Mouse (Mus musculus): ENCODE measurements around the gene Luzp1.

Gene Luzp1

DNA sequence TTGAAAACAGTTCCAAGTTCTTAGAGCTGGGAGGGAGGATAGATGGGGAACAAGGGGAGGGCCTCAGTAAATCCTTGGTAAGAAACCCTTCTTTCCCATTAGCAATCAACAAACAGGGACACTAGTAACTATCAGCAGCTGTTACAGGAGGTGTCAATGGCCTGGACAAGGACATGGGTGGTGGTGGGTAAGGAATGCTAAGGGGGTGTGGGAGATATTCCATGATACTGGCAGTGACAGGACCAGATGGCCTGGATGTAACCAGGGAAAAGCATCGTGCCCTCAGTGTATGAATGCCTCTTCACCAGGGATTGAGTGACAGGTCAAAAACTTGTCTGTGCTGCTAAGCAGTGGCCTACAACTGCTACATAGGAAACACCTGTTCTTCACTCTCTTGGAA, 83.5 kb downstream of the Luzp1 start:
- DNase-seq = no peak

DNA sequence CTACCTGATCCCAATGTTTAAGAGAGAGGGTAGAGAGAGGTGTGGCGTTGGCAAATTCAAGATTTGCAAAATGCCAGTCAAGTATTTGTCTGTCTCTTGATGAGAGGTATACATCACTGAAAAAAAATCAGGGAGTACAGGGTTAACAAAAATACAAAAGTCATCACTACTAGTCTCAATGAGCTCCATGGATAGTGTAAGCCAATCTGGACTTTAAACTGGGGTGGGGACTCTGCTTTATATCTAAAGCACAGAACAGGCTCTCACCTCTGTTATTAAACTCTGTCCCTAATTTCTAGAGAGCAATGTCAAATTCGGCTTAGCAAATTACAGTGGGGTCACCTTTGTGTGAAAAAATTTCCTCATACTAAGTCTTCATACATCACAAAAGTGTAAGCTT, 88.1 kb downstream of the Luzp1 start:
- no peak for DNase-seq

DNA sequence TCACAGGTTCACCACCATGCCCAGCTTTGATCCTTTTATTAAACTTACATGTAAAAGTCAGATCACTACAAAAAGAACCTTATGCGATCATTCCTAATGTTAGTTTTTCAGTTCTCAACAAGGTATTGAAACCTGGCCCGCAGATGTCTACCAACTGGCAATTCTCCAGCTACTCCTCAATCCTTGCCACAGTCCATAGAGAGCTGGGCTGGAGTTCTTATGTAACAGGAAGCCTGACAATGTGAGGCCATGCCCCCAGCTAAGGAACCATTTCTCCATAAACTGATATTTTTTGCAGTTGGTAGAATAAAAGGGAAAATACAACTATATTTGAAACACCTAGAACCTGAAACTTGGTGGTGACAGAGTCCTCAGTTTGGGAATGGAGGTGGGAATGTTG, 90.1 kb downstream of the Luzp1 start:
- peak in 1 of 2 experiments; percentile 14 for DNase-seq

DNA sequence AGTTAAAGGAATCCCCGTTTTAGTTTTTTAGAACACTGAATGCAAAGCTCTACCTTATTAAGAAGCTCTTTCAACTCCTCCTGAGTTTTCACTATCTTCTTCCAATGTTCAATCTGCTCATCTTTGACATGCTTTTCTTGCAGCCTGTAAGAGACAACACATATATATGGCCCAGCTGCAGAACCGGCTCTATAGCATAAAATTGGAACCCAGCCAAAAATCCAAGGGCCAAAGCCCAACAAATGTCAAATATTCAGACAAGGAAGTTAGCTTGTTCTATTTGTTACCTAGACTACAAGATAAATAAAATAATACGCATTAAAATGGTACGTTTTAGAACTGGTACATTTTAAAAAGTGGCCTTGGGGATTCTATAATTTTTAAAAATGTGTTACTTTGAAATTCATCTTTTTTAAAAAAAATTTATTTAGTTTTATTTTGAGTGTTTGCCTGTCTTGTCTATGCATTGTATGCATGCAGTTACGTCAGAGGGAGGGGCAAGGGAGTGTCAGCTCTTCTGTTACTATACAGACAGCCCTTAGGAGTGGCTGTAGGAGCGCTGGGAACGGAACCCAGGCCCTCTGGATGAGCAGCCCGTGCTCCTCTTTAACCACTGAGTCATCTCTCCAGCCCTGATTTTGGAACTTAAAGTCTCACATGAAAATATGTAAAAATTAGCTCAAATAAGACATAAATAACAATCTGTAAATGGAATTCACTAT, 90.9 kb downstream of the Luzp1 start:
- no peak for DNase-seq

DNA sequence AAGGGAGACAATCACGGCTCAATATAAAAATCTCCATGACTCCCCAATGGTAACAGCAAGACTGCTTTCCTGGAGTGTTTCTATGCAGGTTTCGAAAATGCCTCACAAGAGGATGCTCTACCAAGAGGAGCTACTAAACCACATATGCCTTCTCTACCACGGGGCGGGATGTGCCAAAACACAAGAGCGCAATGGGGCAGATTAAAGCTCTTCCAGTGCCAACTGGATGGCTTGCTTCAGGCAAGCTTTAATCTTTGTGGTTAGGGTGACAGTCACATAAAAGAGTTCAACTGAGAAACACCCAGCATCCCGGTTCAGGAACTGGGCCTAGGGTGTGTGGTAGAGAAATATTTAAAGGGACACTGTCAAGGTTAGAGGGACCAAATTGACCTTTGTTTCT, 93.2 kb downstream of the Luzp1 start:
- peak; percentile 38 to 57 for DNase-seq

DNA sequence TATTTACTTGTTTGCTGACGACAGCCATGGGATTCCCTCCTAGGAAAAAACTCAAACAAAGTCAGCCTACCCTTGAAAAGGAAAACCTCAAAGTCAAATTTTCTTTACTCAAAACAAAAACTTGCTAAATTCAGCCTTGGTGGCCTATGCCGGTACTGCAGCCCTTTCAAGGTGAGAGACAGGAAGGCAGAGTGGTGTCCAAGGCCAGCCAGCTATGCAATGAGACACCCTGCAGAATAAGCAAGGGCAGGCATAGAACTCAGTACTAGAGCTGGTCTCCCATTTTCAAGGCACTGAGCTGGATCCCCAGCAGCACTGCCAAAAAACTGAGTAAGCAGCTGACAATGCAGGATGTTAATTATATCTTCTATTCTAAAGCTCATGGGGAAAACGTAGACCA, 99.1 kb downstream of the Luzp1 start:
- no peak for DNase-seq

DNA sequence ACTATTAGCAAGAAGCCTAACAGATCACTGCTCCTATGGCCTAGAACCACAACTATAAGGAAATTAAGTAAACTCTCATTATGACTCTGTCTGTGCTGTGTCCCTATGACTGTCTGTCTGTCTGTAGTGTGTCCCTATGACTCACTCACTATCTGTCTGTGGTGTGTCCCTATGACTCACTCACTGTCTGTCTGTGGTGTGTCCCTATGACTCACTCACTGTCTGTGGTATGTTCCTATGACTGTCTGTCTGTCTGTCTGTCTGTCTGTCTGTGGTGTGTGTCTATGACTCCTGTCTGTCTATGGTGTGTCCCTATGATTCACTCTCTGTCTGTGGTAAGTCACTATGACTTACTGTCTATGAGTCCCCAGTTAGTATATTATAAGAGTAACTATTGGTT, 100.4 kb downstream of the Luzp1 start:
- DNase-seq = no peak

DNA sequence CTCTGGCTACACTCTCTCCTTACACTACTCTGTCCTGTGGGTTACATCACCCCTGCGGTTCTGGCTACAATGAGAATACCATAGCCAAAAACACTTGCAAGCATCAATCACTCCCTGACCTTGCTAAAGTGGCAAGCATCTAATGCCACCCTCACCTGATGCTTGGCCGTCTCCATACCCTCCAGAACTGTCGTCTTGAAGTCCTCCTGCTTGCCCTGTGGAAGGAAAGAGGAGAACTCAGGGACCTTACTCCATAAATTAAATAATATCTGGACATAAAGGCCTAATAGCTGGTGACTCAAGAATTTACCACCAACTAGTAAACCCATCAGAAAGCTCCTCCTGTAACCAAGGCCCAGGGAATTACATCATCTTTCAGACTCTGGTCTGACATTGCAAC, 112.3 kb downstream of the Luzp1 start:
- DNase-seq = no peak

DNA sequence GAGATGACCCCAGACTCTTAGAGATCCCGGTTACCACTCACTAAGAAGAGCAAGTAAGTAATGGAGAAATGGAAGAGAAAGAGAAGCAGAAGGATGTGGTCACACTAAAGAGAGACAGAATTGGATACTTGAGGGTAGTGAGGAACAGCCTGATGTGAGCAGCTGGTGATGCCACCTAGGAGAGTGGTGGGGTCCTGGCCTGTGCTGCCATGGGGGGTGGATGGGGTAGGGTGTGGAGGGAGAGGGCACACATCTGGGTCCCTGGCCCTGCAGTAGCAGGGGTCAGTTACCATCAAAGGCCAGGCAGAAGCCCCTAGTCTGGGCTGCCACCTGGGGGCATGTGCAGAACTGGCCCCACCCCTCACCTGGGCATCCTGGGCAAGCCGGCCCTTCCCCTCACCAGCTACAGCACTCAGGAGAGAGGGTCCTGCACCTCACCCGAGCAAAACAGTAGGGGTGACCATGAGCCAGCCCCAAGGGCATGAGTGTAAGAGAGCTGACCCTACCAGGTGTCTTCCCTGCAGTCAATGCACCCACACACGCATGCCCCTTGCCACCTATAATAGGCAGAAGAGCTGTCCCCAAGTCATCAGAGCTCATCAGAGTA, 117.8 kb downstream of the Luzp1 start:
- no peak for DNase-seq

DNA sequence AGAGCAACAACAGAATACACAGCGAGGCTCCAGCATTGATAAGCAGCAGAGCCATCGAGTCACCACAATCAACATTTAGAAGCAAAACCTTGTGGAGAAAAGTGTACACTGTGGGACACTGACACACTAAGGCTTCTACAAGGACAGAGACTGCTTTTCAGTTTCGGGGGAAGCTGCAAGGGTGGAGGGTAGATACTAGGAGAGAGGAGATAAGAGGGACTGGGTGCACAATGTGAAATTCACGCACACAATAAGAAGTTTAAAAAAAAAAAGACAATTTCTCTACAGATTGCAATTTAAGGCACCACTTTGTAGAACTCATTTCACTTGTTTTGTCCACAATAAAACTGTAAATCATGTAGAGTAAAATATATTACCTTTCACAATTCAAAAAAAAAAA, 118.4 kb downstream of the Luzp1 start:
- DNase-seq = no peak

DNA sequence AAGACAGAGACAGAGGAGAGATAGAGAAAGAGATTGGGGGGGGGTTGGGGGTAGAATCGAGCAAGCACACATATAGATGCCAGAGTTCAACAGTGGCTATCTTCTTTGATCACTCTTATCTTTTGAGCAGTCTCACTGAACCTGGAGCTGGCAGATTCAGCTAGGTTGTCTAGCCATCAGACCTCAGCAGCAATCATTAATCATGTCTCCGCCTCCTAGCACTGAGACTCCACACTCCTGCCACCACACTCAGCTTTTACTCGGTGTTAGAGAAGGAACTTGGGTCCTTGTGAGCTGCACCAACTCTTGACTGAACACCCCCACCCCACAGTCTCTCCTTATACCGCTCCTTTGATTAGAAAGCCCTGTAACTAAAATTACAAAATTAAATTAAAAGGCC, 122.5 kb downstream of the Luzp1 start:
- no peak for DNase-seq

DNA sequence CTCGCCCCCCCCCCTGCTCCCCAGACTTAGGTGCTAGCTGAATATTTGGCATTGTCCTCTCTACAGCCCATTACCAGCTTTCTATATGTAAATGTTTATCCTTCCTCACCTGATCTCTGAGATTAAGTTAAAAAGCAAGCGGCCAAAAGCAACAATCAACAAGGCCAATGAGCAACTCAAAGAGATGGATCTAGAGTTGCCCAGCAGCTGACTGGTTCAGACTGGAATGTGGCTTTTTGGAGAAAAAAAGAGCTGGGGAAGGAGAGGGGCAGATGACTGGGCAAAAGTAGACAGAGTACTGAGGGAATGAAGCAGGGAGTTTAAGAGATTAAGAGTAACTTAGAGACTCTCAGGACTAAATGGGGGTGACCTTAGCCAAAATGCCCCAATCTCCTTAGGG, 124.4 kb downstream of the Luzp1 start:
- no peak for DNase-seq

DNA sequence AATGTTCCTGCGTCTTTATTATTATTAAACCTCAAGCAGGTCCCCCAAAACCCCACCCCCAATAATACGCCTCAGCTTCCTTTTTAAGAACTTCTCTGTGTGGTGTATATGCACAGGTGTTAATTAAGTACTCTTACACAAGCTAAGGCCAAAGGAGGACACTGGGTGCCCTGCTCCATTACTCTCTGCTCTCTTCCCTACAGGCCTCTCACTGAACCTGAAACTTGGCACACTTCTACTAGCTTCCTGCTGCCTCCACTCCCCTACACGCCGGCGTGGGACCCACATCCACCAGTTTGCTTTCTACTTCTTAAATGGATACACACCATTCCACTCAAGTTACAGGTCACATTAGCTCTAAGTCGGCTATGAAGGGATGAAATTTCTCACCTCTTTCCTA, 125.7 kb downstream of the Luzp1 start:
- no peak for DNase-seq

DNA sequence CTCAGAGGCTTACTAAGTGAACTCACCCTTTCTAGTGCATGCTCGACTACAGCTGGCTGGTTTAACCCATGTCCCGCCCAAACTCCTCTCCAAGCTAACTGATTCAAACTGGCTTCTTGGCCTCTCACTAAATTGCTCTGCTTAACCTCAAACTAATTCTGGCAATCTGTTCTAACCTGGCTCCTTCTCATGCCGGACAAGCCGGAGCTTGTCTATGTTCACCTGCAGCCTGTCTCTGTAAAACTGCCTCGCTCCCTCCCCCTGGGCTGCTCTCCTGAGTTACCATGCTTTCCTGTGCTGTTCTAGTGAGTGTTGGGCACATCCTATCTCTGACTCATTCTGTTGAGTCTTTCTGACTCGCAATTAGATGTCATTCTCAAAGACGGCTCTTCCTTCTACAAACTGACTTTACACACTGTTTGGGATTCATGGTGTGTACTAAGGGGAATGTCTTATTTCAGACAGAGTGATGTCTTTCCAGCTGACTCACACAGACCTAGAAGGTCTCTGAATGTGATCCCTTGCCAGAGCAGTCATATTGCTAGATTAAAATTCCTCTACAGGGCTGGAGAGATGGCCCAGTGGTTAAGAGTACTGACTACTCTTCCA, 128.8 kb downstream of the Luzp1 start:
- DNase-seq = no peak

DNA sequence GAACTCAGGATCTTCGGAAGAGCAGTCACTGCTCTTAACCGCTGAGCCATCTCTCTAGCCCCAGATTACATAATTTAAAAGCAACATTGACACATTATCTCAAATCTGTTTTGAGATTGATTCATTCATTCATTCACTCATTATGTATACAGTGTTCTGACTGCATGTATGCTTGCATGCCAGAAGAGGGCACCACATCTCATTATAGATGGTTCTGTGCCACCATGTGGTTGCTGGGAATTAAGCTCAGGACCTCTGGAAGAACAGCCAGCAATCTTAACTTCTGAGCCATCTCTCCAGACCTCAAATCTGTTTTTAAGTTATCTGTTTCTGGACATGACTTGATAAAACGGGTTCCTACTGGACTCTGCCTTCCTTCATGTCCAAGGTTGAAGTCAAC, 130.3 kb downstream of the Luzp1 start:
- no peak for DNase-seq

DNA sequence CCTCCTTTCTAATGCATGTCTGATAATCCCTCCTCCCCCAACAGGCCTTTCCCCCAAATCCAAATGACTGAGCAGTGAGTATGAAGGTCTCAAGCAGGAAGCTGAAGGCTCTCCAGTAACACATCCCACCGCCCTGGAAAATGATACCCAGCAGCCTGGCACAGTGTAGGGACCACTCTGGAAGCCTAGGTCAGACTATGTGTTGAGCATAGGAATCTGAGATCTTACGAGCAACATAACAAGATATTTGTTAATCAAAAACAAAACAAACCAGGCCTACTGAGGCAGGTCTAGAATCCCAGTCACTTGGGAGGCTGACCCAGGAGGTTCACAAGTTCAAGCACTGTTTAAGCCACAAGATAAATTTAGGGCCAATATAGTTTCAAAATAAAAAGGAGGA, 131.0 kb downstream of the Luzp1 start:
- DNase-seq = no peak

DNA sequence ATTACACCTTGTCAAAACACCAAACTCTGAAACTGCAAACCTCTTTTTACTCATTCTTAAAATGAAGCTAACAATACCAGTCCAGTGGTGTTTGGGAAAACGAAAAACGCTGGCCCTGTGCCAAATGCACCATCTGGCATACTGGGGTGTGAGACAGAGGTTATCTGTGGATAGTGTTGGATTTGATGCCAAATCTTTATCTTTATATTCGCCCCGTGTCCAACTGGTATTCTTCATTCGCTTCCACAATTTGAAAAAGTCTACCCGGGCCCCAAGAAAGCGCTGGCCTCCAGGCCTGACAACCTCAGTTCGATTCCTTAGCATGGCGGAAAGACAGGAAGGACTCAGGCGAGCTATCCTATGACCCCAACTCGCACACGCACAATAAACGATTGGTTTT, 131.9 kb downstream of the Luzp1 start:
- peak; percentile 60 to 68 for DNase-seq

DNA sequence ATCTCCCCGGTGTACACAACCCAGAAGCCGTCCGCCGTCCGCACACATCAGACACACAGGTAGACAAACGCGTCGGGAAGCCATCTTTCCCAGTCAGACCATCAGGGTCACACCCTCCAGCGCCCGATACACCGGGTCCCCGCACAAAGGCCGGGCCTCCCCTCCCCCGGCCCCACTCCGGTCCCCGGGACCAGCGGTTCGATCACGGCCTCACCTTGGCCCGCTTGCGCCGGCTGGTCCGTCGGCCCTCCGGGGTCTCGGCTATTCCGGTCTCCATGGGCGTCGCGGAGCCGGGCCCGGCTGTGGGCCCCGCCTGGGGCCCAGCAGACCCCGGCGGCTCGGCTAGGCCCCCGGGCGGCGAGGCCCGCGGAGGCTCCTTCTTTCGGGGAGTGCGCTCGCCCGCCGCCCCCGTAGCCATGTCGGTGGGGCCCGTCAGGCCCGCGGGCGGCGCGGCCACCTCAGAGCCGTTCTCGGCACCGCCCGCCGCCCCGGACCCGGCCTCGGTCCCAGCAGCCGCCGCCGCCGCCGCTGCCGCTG, 132.5 kb downstream of the Luzp1 start:
- DNase-seq = peak; percentile 39 to 45

DNA sequence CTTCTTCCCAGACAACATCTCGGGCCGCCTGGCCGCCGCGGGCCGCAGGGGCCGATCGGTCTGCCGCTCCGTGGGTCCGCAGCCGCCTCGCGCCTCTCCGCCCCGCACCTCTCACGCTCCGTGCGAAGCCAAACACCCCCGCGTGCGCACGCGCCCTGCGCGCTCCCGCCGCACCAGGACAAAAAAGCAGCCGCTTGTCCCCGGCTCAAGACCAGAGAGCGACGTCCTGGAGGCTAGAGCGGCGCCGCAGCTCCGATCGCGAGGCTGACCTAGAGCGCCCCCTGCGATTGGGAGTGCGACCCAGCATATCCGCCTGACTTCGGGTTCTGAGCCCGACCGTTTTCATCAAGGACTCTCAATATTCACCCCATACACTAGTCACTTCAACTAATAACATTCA, 133.0 kb downstream of the Luzp1 start, which contains the start of gene Kdm1a:
Kdm1a (minus strand) TSS at position 156 of the 400 bp plus-strand sequence.
- peak; percentile 97 for DNase-seq
